Mouse (Mus musculus) liver, embryonic 14.5 days (tissue): ENCODE measurements around the gene Prdx6.
A peak's percentile ranks its signal among the peaks of the same experiment; 100 is the strongest.

Experiments used
- CTCF ChIP-seq: IDR thresholded peaks from 2 replicates; pipeline ENCODE4 v1.5.1; 2016; ENCODE audit warnings: antibody characterized with exemption, low read depth, control low read depth
- EP300 ChIP-seq: IDR thresholded peaks from 2 replicates; pipeline ENCODE4 v1.6.1; 2016; ENCODE audit warnings: antibody characterized with exemption, low read depth

- TF ChIP-seq EP300 (no peak), CTCF (peak; percentile 87)
These were observed 36.6 kb downstream of the Prdx6 start for GRCm38 (mm10) chr1:161214465-161214864.
